Mouse (Mus musculus) midbrain, postnatal 0 days (tissue): ENCODE results near the gene Nkain4. TPM values are rescaled to one million over a fixed set of nuclear protein-coding genes. Genes with fewer than 3 reads are reported as not detected.

Source experiments
- ATAC-seq: fragments of 200-750 bp; cut with Nextera tagmentation; 2 replicates; pipeline ENCODE4 v1.8.0; 2017; ENCODE audit warnings: moderate number of reproducible peaks, mild to moderate bottlenecking, moderate TSS enrichment, moderate library complexity; ENCODE audit not compliant: low FRiP score
- DNase-seq: peaks from one replicate; pipeline ENCODE4 v3.0.0-alpha.2; 2015; ENCODE audit warnings: low spot score
- H3K27ac ChIP-seq: fragments of 300-500 bp; sonication (generic); 2 replicates; pipeline ENCODE4 v1.5.1; 2014; ENCODE audit warnings: low read depth, mild to moderate bottlenecking, low read length, mixed read lengths
- H3K27me3 ChIP-seq: fragments of 300-500 bp; sonication (generic); 2 replicates; pipeline ENCODE4 v1.6.1; 2014; ENCODE audit warnings: low read length, control low read depth, mixed read lengths; ENCODE audit not compliant: insufficient read depth
- H3K36me3 ChIP-seq: fragments of 300-500 bp; sonication (generic); 2 replicates; pipeline ENCODE4 v1.6.1; 2014; ENCODE audit warnings: low read length, control low read depth, mixed read lengths; ENCODE audit not compliant: insufficient read depth
- H3K4me1 ChIP-seq: fragments of 300-500 bp; sonication (generic); 2 replicates; pipeline ENCODE4 v1.6.1; 2014; ENCODE audit warnings: mild to moderate bottlenecking, control low read depth, antibody characterized with exemption, low read length, mixed read lengths; ENCODE audit not compliant: insufficient read depth
- H3K4me2 ChIP-seq: fragments of 300-500 bp; sonication (generic); 2 replicates; pipeline ENCODE4 v1.6.1; 2014; ENCODE audit warnings: low read depth, mild to moderate bottlenecking, low read length, mixed read lengths; ENCODE audit not compliant: poor library complexity, severe bottlenecking
- H3K4me3 ChIP-seq: fragments of 300-500 bp; sonication (generic); 2 replicates; pipeline ENCODE4 v1.5.1; 2014; ENCODE audit warnings: low read depth, mild to moderate bottlenecking, low read length, moderate library complexity
- H3K9ac ChIP-seq: fragments of 300-500 bp; sonication (generic); replicated peaks from 2 replicates; pipeline ENCODE4 v1.6.1; 2014; ENCODE audit warnings: mild to moderate bottlenecking, low read length, moderate library complexity, mixed read lengths; ENCODE audit not compliant: poor library complexity, severe bottlenecking
- H3K9me3 ChIP-seq: fragments of 300-500 bp; sonication (generic); 2 replicates; pipeline ENCODE4 v1.6.1; 2016; ENCODE audit warnings: low read length, control low read depth
- CTCF ChIP-seq: IDR thresholded peaks from 2 replicates; pipeline ENCODE4 v1.5.1; 2016; ENCODE audit warnings: antibody characterized with exemption, mild to moderate bottlenecking
- WGBS: fragments of 180-500 bp; shearing (Covaris S2); extraction: QIAGEN DNeasy Blood & Tissue Kit; methylation state at CpG from one replicate; pipeline ENCODE4 v1.1.7; 2014; 5-methylcytosine and 5-hydroxymethylcytosine counted together
- polyA plus RNA-seq: library from polyadenylated mRNA; unstranded; fragments of >200 nt; fragmentation: Nextera tagmentation; extraction: Ambion mirVana; gene quantifications from 2 replicates; pipeline ENCODE4 v1.2.1, GENCODE M21; 2015
- total RNA-seq: library from RNA; depleted of rRNA; stranded (reverse); fragments of >200 nt; gene quantifications from 2 replicates; pipeline ENCODE4 v1.2.3, GENCODE M21; 2014

The Nkain4 gene
- total and polyA plus RNA-seq, 2 experiments from 2014 or later: 59.5 to 95.5 TPM

DNA sequence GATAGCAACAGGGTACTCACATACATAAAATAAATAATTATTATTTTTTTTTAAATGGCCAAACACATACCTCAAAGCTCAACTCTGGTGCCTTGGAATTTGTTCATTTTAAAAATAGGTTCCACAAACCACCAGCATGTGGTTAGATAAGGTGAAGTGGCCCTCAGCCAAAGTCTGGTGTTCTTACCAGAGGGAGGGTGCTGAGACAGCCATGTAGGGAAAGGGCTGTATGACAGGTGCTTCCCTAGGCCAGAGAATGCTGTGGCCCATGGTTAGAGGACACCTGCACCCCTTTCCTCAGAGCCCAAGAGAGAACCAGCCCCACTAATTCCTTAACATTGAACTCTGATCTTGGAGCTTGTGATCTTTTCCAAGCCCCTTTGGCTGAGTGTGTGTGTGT, 14.3 kb downstream of the Nkain4 start:
- DNase-seq (no peak), ATAC-seq (no peak)
- Histone ChIP-seq H3K9me3 (no peaks in the 10 kb centered on the region), H3K4me3 (no peak overlapping the region), H3K36me3 (0 out of 2 replicates have a peak, but pooled peaks cover 3% of the 10 kb centered on the region), H3K9ac (no peak overlapping the region), H3K4me1 (no peaks in the 10 kb centered on the region), H3K27me3 (no peaks in the 10 kb centered on the region), H3K27ac (no peak overlapping the region), H3K4me2 (no peak overlapping the region)
- TF ChIP-seq CTCF: no peak

DNA sequence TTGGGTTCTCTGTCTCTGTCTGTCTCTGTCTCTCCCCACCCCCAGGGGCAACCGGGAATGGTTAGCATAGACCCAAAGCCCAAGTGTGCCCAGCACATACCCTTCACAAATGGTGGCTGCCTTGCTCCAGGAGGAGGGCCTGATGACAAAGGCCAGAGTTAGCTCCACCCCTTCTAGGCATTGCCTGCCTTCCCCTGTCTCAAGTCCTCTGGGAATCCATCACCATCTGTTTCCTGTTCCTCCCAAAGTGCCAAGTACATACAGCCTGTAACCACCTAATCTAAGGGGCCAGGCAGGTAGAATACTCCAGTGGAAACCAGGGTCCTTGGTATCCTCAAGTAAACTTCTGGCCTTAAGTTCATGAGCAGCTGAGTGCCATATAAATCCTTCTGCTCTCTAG, 22.1 kb downstream of the Nkain4 start:
- TF ChIP-seq CTCF: no peak
- ATAC-seq: no peak
- Histone ChIP-seq H3K36me3 (0 out of 2 replicates have a peak, but pooled peaks cover 2% of the 10 kb centered on the region), H3K27ac (no peak overlapping the region), H3K9ac (no peak overlapping the region), H3K9me3 (no peaks in the 10 kb centered on the region), H3K4me1 (no peaks in the 10 kb centered on the region), H3K4me3 (no peak overlapping the region), H3K4me2 (no peak overlapping the region), H3K27me3 (no peaks in the 10 kb centered on the region)
- peak; percentile 32 for DNase-seq
- WGBS: 79% methylated on average over 1 of the region's 1 CpGs

- H3K36me3 ChIP-seq: 0 out of 2 replicates have a peak, but pooled peaks cover 2% of the 10 kb centered on the region
- no peak for TF ChIP-seq CTCF
- no peak within 1 kb of the TSS; the same call in 1 of the 2 replicates for H3K9ac ChIP-seq
- WGBS: 56% methylated on average over 4 of the region's 4 CpGs
- no peak within 1 kb of the TSS for H3K27ac ChIP-seq
- H3K4me3 ChIP-seq: no peak within 1 kb of the TSS
- no peaks in the 10 kb centered on the region for H3K27me3 ChIP-seq
- H3K4me1 ChIP-seq: no peaks in the 10 kb centered on the region
- DNase-seq: no peak
- no peak for ATAC-seq
- no peaks in the 10 kb centered on the region for H3K9me3 ChIP-seq
- no peak within 1 kb of the TSS for H3K4me2 ChIP-seq
Measured at GRCm38 (mm10) chr2:180928723-180929122, 25.8 kb downstream of the Nkain4 start, which contains the start of gene Birc7. Gene Birc7, plus strand, starts transcription at chr2:180929023.

GRCm38 (mm10) chr2:180925176-180925575, 29.3 kb downstream of the Nkain4 start:
- Histone ChIP-seq H3K27me3 (no peaks in the 10 kb centered on the region), H3K9ac (no peak overlapping the region)

GRCm38 (mm10) chr2:180922739-180923138, 31.8 kb downstream of the Nkain4 start:
- peaks cover 6% of the 10 kb centered on the region; the same call in 1 of the 2 replicates for H3K36me3 ChIP-seq
- peaks cover 6% of the 10 kb centered on the region; the same call in 1 of the 2 replicates for H3K4me1 ChIP-seq
- DNase-seq (no peak), ATAC-seq (no peak)
- H3K9ac ChIP-seq: no peak overlapping the region
- H3K27me3 ChIP-seq: no peaks in the 10 kb centered on the region
- H3K27ac ChIP-seq: no peak overlapping the region
- H3K9me3 ChIP-seq: no peaks in the 10 kb centered on the region
- no peak overlapping the region for H3K4me3 ChIP-seq
- WGBS: 90% methylated on average over 6 of the region's 6 CpGs
- no peak overlapping the region for H3K4me2 ChIP-seq
- TF ChIP-seq CTCF: no peak

More at GRCm38 (mm10) chr2:180925176-180925575, 29.3 kb downstream of the Nkain4 start:
- Histone ChIP-seq H3K27ac (no peak overlapping the region), H3K36me3 (no peaks in the 10 kb centered on the region), H3K4me3 (no peak overlapping the region), H3K4me2 (no peak overlapping the region), H3K9me3 (no peaks in the 10 kb centered on the region), H3K4me1 (no peaks in the 10 kb centered on the region)
- ATAC-seq (no peak), DNase-seq (peak; percentile 72)
- WGBS: 4% methylated on average over 4 of the region's 4 CpGs
- peak; percentile 93 for TF ChIP-seq CTCF

DNA sequence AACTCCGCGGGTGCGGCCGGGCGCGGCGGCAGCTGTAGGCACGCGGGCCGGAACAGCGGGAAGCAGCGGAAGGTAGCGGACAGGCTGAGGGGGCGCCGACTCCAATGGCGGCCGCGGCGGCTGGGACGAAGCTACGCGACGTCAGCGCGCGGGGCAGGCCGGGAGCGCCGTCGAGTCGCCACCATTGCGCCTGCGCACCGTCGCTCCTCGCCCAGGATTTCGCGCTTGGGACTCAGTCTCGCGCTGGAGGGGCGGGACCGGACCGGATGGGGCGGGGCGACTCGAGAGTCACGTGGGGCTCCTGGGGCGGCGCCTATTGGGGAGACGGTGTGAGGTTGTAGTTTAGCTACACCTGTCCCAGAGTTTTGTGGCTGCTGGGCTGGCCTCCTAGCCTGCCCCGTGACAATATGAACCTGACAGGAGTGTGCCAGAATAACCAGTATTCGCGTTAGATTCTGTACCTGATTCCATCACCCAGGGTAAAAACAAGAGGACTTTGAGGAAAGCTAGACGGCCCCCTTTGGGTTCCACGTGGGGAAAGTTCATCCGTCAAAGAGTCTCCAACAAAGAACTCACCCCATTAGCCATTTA, 33.6 kb downstream of the Nkain4 start, which contains the start of gene Ythdf1:
TSS of gene Ythdf1 (minus strand) at position 140 of the 591 bp plus-strand sequence.
- Histone ChIP-seq H3K4me1 (peaks cover 6% of the 10 kb centered on the region; the same call in 1 of the 2 replicates), H3K9ac (peak within 1 kb of the TSS; percentile 95), H3K4me2 (peak within 1 kb of the TSS; percentile 92), H3K9me3 (no peaks in the 10 kb centered on the region), H3K36me3 (peaks cover 15% of the 10 kb centered on the region), H3K27me3 (no peaks in the 10 kb centered on the region), H3K4me3 (peak within 1 kb of the TSS; percentile 78), H3K27ac (peak within 1 kb of the TSS; percentile 75)
- TF ChIP-seq CTCF: no peak
- DNase-seq (peak; percentile 97), ATAC-seq (peak; percentile 92)
- under 1% methylated on average over 37 of the region's 56 CpGs for WGBS
